Mouse (Mus musculus) midbrain, embryonic 11.5 days (tissue): ENCODE data around the gene Fam184a. TPM values are rescaled to one million over a fixed set of nuclear protein-coding genes. Genes with fewer than 3 reads are reported as not detected.

ENCODE experiments used
- ATAC-seq: fragments of 200-750 bp; cut with Nextera tagmentation; 2 replicates; pipeline ENCODE4 v1.8.0; 2017; ENCODE audit warnings: moderate TSS enrichment, moderate library complexity; ENCODE audit not compliant: low FRiP score
- DNase-seq: peaks from one replicate; pipeline ENCODE4 v3.0.0; 2015; ENCODE audit warnings: low spot score; ENCODE audit errors: missing footprints
- H3K27ac ChIP-seq: fragments of 300-500 bp; sonication (generic); 2 replicates; pipeline ENCODE4 v1.5.1; 2014; ENCODE audit warnings: low read depth, low read length
- H3K27me3 ChIP-seq: fragments of 300-500 bp; sonication (generic); 2 replicates; pipeline ENCODE4 v1.6.1; 2014; ENCODE audit warnings: mild to moderate bottlenecking, low read length, moderate library complexity, mixed read lengths; ENCODE audit not compliant: control insufficient read depth, insufficient read depth
- H3K36me3 ChIP-seq: fragments of 300-500 bp; sonication (generic); 2 replicates; pipeline ENCODE4 v1.6.1; 2014; ENCODE audit warnings: mild to moderate bottlenecking, low read length, moderate library complexity, mixed read lengths; ENCODE audit not compliant: control insufficient read depth, insufficient read depth
- H3K4me1 ChIP-seq: fragments of 300-500 bp; sonication (generic); 2 replicates; pipeline ENCODE4 v1.6.1; 2014; ENCODE audit warnings: low read length; ENCODE audit not compliant: control insufficient read depth, insufficient read depth
- H3K4me2 ChIP-seq: fragments of 300-500 bp; sonication (generic); 2 replicates; pipeline ENCODE4 v1.6.1; 2014; ENCODE audit warnings: mild to moderate bottlenecking, moderate library complexity
- H3K4me3 ChIP-seq: fragments of 300-500 bp; sonication (generic); 2 replicates; pipeline ENCODE4 v1.5.1; 2014; ENCODE audit warnings: low read depth, low read length
- H3K9ac ChIP-seq: fragments of 300-500 bp; sonication (generic); 2 replicates; pipeline ENCODE4 v1.6.1; 2014; ENCODE audit warnings: low read length
- H3K9me3 ChIP-seq: fragments of 300-500 bp; sonication (generic); 2 replicates; pipeline ENCODE4 v1.6.1; 2016; ENCODE audit warnings: low read length; ENCODE audit not compliant: control insufficient read depth
- WGBS: fragments of 180-500 bp; shearing (Covaris S2); extraction: QIAGEN DNeasy Blood & Tissue Kit; methylation state at CpG from one replicate; pipeline ENCODE4 v1.1.7; 2014; 5-methylcytosine and 5-hydroxymethylcytosine counted together
- polyA plus RNA-seq: library from polyadenylated mRNA; unstranded; fragments of >200 nt; fragmentation: Nextera tagmentation; extraction: Ambion mirVana; gene quantifications from 2 replicates; pipeline ENCODE4 v1.2.1, GENCODE M21; 2014

The Fam184a gene
- polyA plus RNA-seq, 1 experiment from 2014 or later = 6.0 TPM

GRCm38 (mm10) chr10:53725301-53725700 is 25.6 kb downstream of the Fam184a start:
- 36% methylated on average over 2 of the region's 2 CpGs for WGBS
- Histone ChIP-seq H3K27ac (no peak overlapping the region), H3K9ac (no peak overlapping the region)

GRCm38 (mm10) chr10:53704516-53704915 is 46.4 kb downstream of the Fam184a start:
- peak; percentile 37 for DNase-seq
- Histone ChIP-seq H3K27ac (no peak overlapping the region), H3K27me3 (no peaks in the 10 kb centered on the region), H3K9ac (no peak overlapping the region), H3K9me3 (peaks cover 4% of the 10 kb centered on the region; the same call in 1 of the 2 replicates), H3K4me2 (no peak overlapping the region), H3K36me3 (no peaks in the 10 kb centered on the region), H3K4me1 (no peaks in the 10 kb centered on the region), H3K4me3 (no peak overlapping the region)
- ATAC-seq = no peak
- 93% methylated on average over 9 of the region's 9 CpGs for WGBS

More at GRCm38 (mm10) chr10:53725301-53725700, 25.6 kb downstream of the Fam184a start:
- no peaks in the 10 kb centered on the region for H3K27me3 ChIP-seq
- no peak overlapping the region for H3K4me3 ChIP-seq
- no peak for ATAC-seq
- no peaks in the 10 kb centered on the region for H3K4me1 ChIP-seq
- no peaks in the 10 kb centered on the region for H3K9me3 ChIP-seq
- peak; percentile 57 for DNase-seq
- no peaks in the 10 kb centered on the region for H3K36me3 ChIP-seq
- H3K4me2 ChIP-seq = no peak overlapping the region

GRCm38 (mm10) chr10:53698531-53698930 is 52.4 kb downstream of the Fam184a start:
- ATAC-seq = no peak
- peaks cover 4% of the 10 kb centered on the region; the same call in 1 of the 2 replicates for H3K9me3 ChIP-seq
- peak; percentile 53 for DNase-seq
- WGBS = 95% methylated on average over 10 of the region's 10 CpGs
- no peak overlapping the region for H3K27ac ChIP-seq
- no peaks in the 10 kb centered on the region for H3K4me1 ChIP-seq
- no peak overlapping the region for H3K4me2 ChIP-seq
- H3K4me3 ChIP-seq = no peak overlapping the region
- no peak overlapping the region for H3K9ac ChIP-seq
- H3K27me3 ChIP-seq = no peaks in the 10 kb centered on the region
- H3K36me3 ChIP-seq = no peaks in the 10 kb centered on the region

- no peak overlapping the region for H3K9ac ChIP-seq
- 88% methylated on average over 5 of the region's 5 CpGs for WGBS
- no peaks in the 10 kb centered on the region for H3K4me1 ChIP-seq
- no peaks in the 10 kb centered on the region for H3K27me3 ChIP-seq
- H3K27ac ChIP-seq = no peak overlapping the region
- H3K9me3 ChIP-seq = no peaks in the 10 kb centered on the region
- DNase-seq (no peak), ATAC-seq (no peak)
- no peak overlapping the region for H3K4me2 ChIP-seq
- no peak overlapping the region for H3K4me3 ChIP-seq
- H3K36me3 ChIP-seq = no peaks in the 10 kb centered on the region
These were observed 56.2 kb downstream of the Fam184a start for GRCm38 (mm10) chr10:53694757-53695156.

- no peak overlapping the region for H3K27ac ChIP-seq
- no peaks in the 10 kb centered on the region for H3K27me3 ChIP-seq
- H3K36me3 ChIP-seq = no peaks in the 10 kb centered on the region
- no peak overlapping the region for H3K4me3 ChIP-seq
- H3K4me2 ChIP-seq = no peak overlapping the region
- DNase-seq (peak; percentile 4), ATAC-seq (no peak)
- H3K9me3 ChIP-seq = no peaks in the 10 kb centered on the region
- H3K4me1 ChIP-seq = no peaks in the 10 kb centered on the region
- H3K9ac ChIP-seq = no peak overlapping the region
These were observed 59.7 kb downstream of the Fam184a start for GRCm38 (mm10) chr10:53691263-53691662.

- no peaks in the 10 kb centered on the region for H3K9me3 ChIP-seq
- ATAC-seq (no peak), DNase-seq (no peak)
- H3K27ac ChIP-seq = no peak overlapping the region
- H3K4me3 ChIP-seq = no peak overlapping the region
- H3K4me2 ChIP-seq = no peak overlapping the region
- H3K36me3 ChIP-seq = no peaks in the 10 kb centered on the region
- no peaks in the 10 kb centered on the region for H3K4me1 ChIP-seq
- WGBS = 92% methylated on average over 4 of the region's 4 CpGs
- no peak overlapping the region for H3K9ac ChIP-seq
- no peaks in the 10 kb centered on the region for H3K27me3 ChIP-seq
These were observed 61.9 kb downstream of the Fam184a start for GRCm38 (mm10) chr10:53688952-53689584.

- no peak overlapping the region for H3K4me2 ChIP-seq
- DNase-seq (peak; percentile 37), ATAC-seq (no peak)
- H3K36me3 ChIP-seq = no peaks in the 10 kb centered on the region
- H3K27ac ChIP-seq = no peak overlapping the region
- H3K4me3 ChIP-seq = no peak overlapping the region
- no peaks in the 10 kb centered on the region for H3K27me3 ChIP-seq
- WGBS = 78% methylated on average over 1 of the region's 1 CpGs
- H3K9me3 ChIP-seq = no peaks in the 10 kb centered on the region
- H3K4me1 ChIP-seq = no peaks in the 10 kb centered on the region
- no peak overlapping the region for H3K9ac ChIP-seq
These were observed 62.4 kb downstream of the Fam184a start for GRCm38 (mm10) chr10:53688533-53688932.

- H3K9me3 ChIP-seq = no peaks in the 10 kb centered on the region
- H3K4me2 ChIP-seq = no peak overlapping the region
- no peaks in the 10 kb centered on the region for H3K27me3 ChIP-seq
- ATAC-seq = no peak
- H3K4me1 ChIP-seq = no peaks in the 10 kb centered on the region
- H3K4me3 ChIP-seq = no peak overlapping the region
- WGBS = 71% methylated on average over 5 of the region's 5 CpGs
- H3K36me3 ChIP-seq = no peaks in the 10 kb centered on the region
- DNase-seq = no peak
- no peak overlapping the region for H3K9ac ChIP-seq
- H3K27ac ChIP-seq = no peak overlapping the region
These were observed 63.0 kb downstream of the Fam184a start for GRCm38 (mm10) chr10:53687888-53688287.

GRCm38 (mm10) chr10:53685806-53686205 is 65.1 kb downstream of the Fam184a start:
- DNase-seq (peak; percentile 64), ATAC-seq (no peak)
- H3K27me3 ChIP-seq = no peaks in the 10 kb centered on the region
- no peaks in the 10 kb centered on the region for H3K36me3 ChIP-seq
- H3K4me2 ChIP-seq = no peak overlapping the region
- no peaks in the 10 kb centered on the region for H3K9me3 ChIP-seq
- WGBS = 83% methylated on average over 3 of the region's 3 CpGs
- no peak overlapping the region for H3K9ac ChIP-seq
- no peaks in the 10 kb centered on the region for H3K4me1 ChIP-seq
- no peak overlapping the region for H3K4me3 ChIP-seq
- H3K27ac ChIP-seq = no peak overlapping the region
